Mouse (Mus musculus) heart, adult 2 months (tissue): ENCODE measurements around the gene Sptssa.

Source experiments
- CTCF ChIP-seq: fragments of 200-600 bp; IDR thresholded peaks from 2 replicates; pipeline ENCODE4 v1.8.1; 2022; ENCODE audit warnings: antibody characterized with exemption, mild to moderate bottlenecking, moderate library complexity
- EP300 ChIP-seq: fragments of 200-500 bp; IDR thresholded peaks from 2 replicates; pipeline ENCODE4 v1.6.1; 2011; ENCODE audit warnings: low read depth, low read length, control low read depth; ENCODE audit not compliant: insufficient read depth
- POLR2A ChIP-seq: fragments of 200-500 bp; IDR thresholded peaks from 2 replicates; pipeline ENCODE4 v1.6.1; 2011; ENCODE audit warnings: mild to moderate bottlenecking, low read depth, low read length, control low read depth; ENCODE audit not compliant: insufficient read depth

DNA sequence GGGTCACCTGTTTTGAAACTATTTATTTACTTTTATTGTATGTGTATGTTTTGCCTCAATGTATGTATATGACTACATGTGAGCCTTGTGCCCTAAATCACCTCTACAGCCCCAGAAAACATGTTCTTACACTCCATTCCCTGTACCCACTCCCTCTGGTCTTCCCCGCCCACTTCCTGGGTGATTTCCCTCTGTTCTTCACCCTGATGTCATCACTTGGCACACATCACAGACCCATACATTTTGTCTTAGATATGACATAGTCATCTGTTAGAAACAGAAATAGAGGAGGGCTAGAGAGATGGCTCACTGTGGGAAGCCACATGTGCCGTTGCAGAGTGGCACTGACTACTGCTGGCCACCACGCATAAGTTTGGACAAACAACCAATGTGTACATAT is 58.0 kb downstream of the Sptssa start:
- no peak for TF ChIP-seq CTCF
- no peak for TF ChIP-seq POLR2A
- no peak for TF ChIP-seq EP300
